In the genomic region with DNA sequence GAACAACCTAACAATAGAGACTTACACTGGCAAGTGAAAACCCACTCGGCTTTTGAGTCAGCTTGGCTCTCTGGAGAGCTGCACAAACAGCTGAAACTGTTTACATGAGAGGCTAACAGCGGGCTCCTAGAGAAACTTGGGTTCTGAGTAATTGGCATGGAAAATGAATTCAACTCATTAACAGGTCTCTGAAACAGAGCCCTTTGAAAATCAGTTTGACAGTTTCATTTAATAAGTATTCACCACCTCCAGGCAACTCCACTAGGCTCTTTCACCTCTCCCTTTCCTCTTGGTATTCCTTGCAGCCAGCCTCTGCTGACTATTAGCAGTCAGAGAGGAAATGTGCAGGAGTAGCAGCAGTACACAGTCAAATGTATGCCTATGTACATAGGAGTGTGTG, we compare ENCODE assay signal across 22 mouse cellular contexts. TPM values are rescaled to one million over a fixed set of nuclear protein-coding genes. Genes with fewer than 3 reads are reported as not detected.
DNase-seq lines count a peak whose midpoint lies in the region; ATAC-seq and TF ChIP-seq lines count a peak whose summit lies in the region.
"Had no signal": no experiment of that assay in that cellular context is flagged by ENCODE, and none has a peak within 500 bp of the region (broad histone marks: within the 10 kb centered on the region; RNA-seq: fewer than 3 reads in every experiment).

No protein-coding gene starts in this region.

- no peaks in the 10 kb centered on the region for H3K36me3 ChIP-seq in forebrain, embryonic 11.5 days (ENCODE audit: control insufficient read depth, insufficient read depth, low read length)
- H3K36me3 ChIP-seq in forebrain, embryonic 10.5 days (replicated peaks): no peaks in the 10 kb centered on the region
- no peaks in the 10 kb centered on the region for H3K36me3 ChIP-seq in midbrain, embryonic 12.5 days
- H3K36me3 ChIP-seq in midbrain, embryonic 15.5 days (replicated peaks): no peaks in the 10 kb centered on the region
- H3K36me3 ChIP-seq in forebrain, embryonic 12.5 days (replicated peaks): no peaks in the 10 kb centered on the region
- H3K36me3 ChIP-seq in forebrain, embryonic 16.5 days (ENCODE audit: control insufficient read depth, insufficient read depth): no peaks in the 10 kb centered on the region
- H3K36me3 ChIP-seq: embryonic facial prominence, embryonic 10.5 days; heart, embryonic 12.5 days; hindbrain, embryonic 10.5 days; hindbrain, embryonic 15.5 days had no signal

- no peak overlapping the region for H3K4me2 ChIP-seq in forebrain, embryonic 11.5 days (ENCODE audit: low read depth, low read length, severe bottlenecking)
- no peak overlapping the region for H3K4me2 ChIP-seq in midbrain, embryonic 12.5 days (replicated peaks)
- H3K4me2 ChIP-seq in midbrain, embryonic 15.5 days: no peak overlapping the region
- H3K4me2 ChIP-seq in forebrain, embryonic 12.5 days: no peak overlapping the region
- H3K4me2 ChIP-seq in forebrain, embryonic 16.5 days (ENCODE audit: low read length): no peak overlapping the region
- H3K4me2 ChIP-seq: heart, embryonic 12.5 days; hindbrain, embryonic 15.5 days had no signal

- H3K27me3 ChIP-seq in forebrain, embryonic 11.5 days (ENCODE audit: control insufficient read depth, insufficient read depth, low read length): no peaks in the 10 kb centered on the region
- no peaks in the 10 kb centered on the region for H3K27me3 ChIP-seq in forebrain, embryonic 10.5 days (ENCODE audit: poor library complexity, severe bottlenecking)
- H3K27me3 ChIP-seq in midbrain, embryonic 12.5 days: no peaks in the 10 kb centered on the region
- no peaks in the 10 kb centered on the region for H3K27me3 ChIP-seq in midbrain, embryonic 15.5 days (replicated peaks)
- H3K27me3 ChIP-seq in forebrain, embryonic 12.5 days: no peaks in the 10 kb centered on the region
- no peaks in the 10 kb centered on the region for H3K27me3 ChIP-seq in forebrain, embryonic 16.5 days (replicated peaks; ENCODE audit: control insufficient read depth, insufficient read depth, low read length)
- H3K27me3 ChIP-seq: heart, embryonic 12.5 days; hindbrain, embryonic 15.5 days had no signal

- 46% methylated on average over 2 of the region's 2 CpGs for WGBS in forebrain, embryonic 11.5 days
- 54% methylated on average over 2 of the region's 2 CpGs for WGBS in forebrain, embryonic 10.5 days
- 51% methylated on average over 2 of the region's 2 CpGs for WGBS in midbrain, embryonic 12.5 days
- WGBS in midbrain, embryonic 15.5 days: 45% methylated on average over 2 of the region's 2 CpGs
- WGBS in forebrain, embryonic 12.5 days: 31% methylated on average over 2 of the region's 2 CpGs
- WGBS in forebrain, embryonic 16.5 days: 10% methylated on average over 2 of the region's 2 CpGs
- WGBS in lung, adult 2 months: 47% methylated on average over 2 of the region's 2 CpGs

- no peak overlapping the region for H3K27ac ChIP-seq in forebrain, embryonic 11.5 days (ENCODE audit: low read depth, low read length)
- H3K27ac ChIP-seq in forebrain, embryonic 10.5 days: no peak overlapping the region
- H3K27ac ChIP-seq in midbrain, embryonic 12.5 days (replicated peaks): no peak overlapping the region
- H3K27ac ChIP-seq in midbrain, embryonic 15.5 days: no peak overlapping the region
- H3K27ac ChIP-seq in forebrain, embryonic 12.5 days: no peak overlapping the region
- H3K27ac ChIP-seq in forebrain, embryonic 16.5 days (ENCODE audit: low read length): no peak overlapping the region
- H3K27ac ChIP-seq: embryonic facial prominence, embryonic 10.5 days; gastrocnemius, adult 2 months; hindbrain, embryonic 10.5 days; hindbrain, embryonic 15.5 days had no signal

- DNase-seq in forebrain, embryonic 11.5 days (ENCODE audit: low spot score): no peak
- DNase-seq in forebrain, embryonic 10.5 days (ENCODE audit: extremely low spot score, low spot score): no peak
- DNase-seq in lung, adult 2 months: no peak
- no peak for DNase-seq in right cerebral cortex, postnatal 25 days
- DNase-seq: adrenal gland, postnatal 14 days; cerebellum, adult 2 months; cerebellum, postnatal 14 days; gastrocnemius, adult 2 months; gastrocnemius, postnatal 25 days had no signal

- no peak for TF ChIP-seq POLR2A in lung, adult 2 months (IDR thresholded peaks at IDR 0.05; ENCODE audit: borderline replicate concordance, extremely low read depth, low read depth, low read length)

- TF ChIP-seq CTCF in lung, adult 2 months (IDR thresholded peaks at IDR 0.05; ENCODE audit: insufficient read depth, low read length): no peak

- no peaks in the 10 kb centered on the region for H3K4me1 ChIP-seq in forebrain, embryonic 11.5 days (replicated peaks; ENCODE audit: control insufficient read depth, insufficient read depth, low read length)
- H3K4me1 ChIP-seq in forebrain, embryonic 10.5 days: no peaks in the 10 kb centered on the region
- H3K4me1 ChIP-seq in midbrain, embryonic 12.5 days: no peaks in the 10 kb centered on the region
- no peaks in the 10 kb centered on the region for H3K4me1 ChIP-seq in midbrain, embryonic 15.5 days
- no peaks in the 10 kb centered on the region for H3K4me1 ChIP-seq in forebrain, embryonic 12.5 days
- 0 out of 2 replicates have a peak, but pooled peaks cover 3% of the 10 kb centered on the region for H3K4me1 ChIP-seq in forebrain, embryonic 16.5 days (replicated peaks; ENCODE audit: control insufficient read depth, insufficient read depth, low read length)
- no peaks in the 10 kb centered on the region for H3K4me1 ChIP-seq in lung, adult 2 months (ENCODE audit: control insufficient read depth, insufficient read depth, low read length)
- H3K4me1 ChIP-seq: embryonic facial prominence, embryonic 10.5 days; heart, embryonic 12.5 days; hindbrain, embryonic 10.5 days; hindbrain, embryonic 15.5 days had no signal

- peak; percentile 77 for ATAC-seq in forebrain, embryonic 11.5 days (replicated peaks; ENCODE audit: low FRiP score)
- peak; percentile 62; the same call in 1 of the 2 replicates for ATAC-seq in midbrain, embryonic 12.5 days (ENCODE audit: low FRiP score, low read depth)
- no peak for ATAC-seq in midbrain, embryonic 15.5 days (replicated peaks)
- ATAC-seq in forebrain, embryonic 12.5 days (ENCODE audit: low FRiP score): peak; percentile 72; the same call in 1 of the 2 replicates
- ATAC-seq in forebrain, embryonic 16.5 days: peak; percentile 87
- ATAC-seq: activated CD4-positive, CD25-positive, alpha-beta regulatory T cell, adult 4 months; inflammation-experienced regulatory T-cells, adult 6 months; intestine, postnatal 0 days; Patski had no signal

- H3K9me3 ChIP-seq in forebrain, embryonic 11.5 days (ENCODE audit: control insufficient read depth, low read length): no peaks in the 10 kb centered on the region
- no peaks in the 10 kb centered on the region for H3K9me3 ChIP-seq in forebrain, embryonic 10.5 days
- H3K9me3 ChIP-seq in midbrain, embryonic 12.5 days: no peaks in the 10 kb centered on the region
- H3K9me3 ChIP-seq in midbrain, embryonic 15.5 days: no peaks in the 10 kb centered on the region
- no peaks in the 10 kb centered on the region for H3K9me3 ChIP-seq in forebrain, embryonic 12.5 days
- no peaks in the 10 kb centered on the region for H3K9me3 ChIP-seq in forebrain, embryonic 16.5 days (ENCODE audit: control insufficient read depth, low read length)
- H3K9me3 ChIP-seq: embryonic facial prominence, embryonic 10.5 days; heart, embryonic 12.5 days; hindbrain, embryonic 10.5 days; hindbrain, embryonic 15.5 days had no signal

- no peak overlapping the region for H3K9ac ChIP-seq in forebrain, embryonic 11.5 days (ENCODE audit: low read length)
- no peak overlapping the region for H3K9ac ChIP-seq in midbrain, embryonic 12.5 days (replicated peaks)
- no peak overlapping the region for H3K9ac ChIP-seq in midbrain, embryonic 15.5 days
- no peak overlapping the region for H3K9ac ChIP-seq in forebrain, embryonic 12.5 days
- H3K9ac ChIP-seq in forebrain, embryonic 16.5 days (replicated peaks; ENCODE audit: low read depth, low read length): no peak overlapping the region
- H3K9ac ChIP-seq: heart, embryonic 12.5 days; hindbrain, embryonic 15.5 days had no signal

- no peak overlapping the region for H3K4me3 ChIP-seq in forebrain, embryonic 11.5 days (ENCODE audit: low read depth, low read length)
- no peak overlapping the region for H3K4me3 ChIP-seq in forebrain, embryonic 10.5 days
- H3K4me3 ChIP-seq in midbrain, embryonic 12.5 days: no peak overlapping the region
- no peak overlapping the region for H3K4me3 ChIP-seq in midbrain, embryonic 15.5 days
- no peak overlapping the region for H3K4me3 ChIP-seq in forebrain, embryonic 12.5 days (replicated peaks)
- H3K4me3 ChIP-seq in forebrain, embryonic 16.5 days (replicated peaks; ENCODE audit: low read length): no peak overlapping the region
- no peak overlapping the region for H3K4me3 ChIP-seq in lung, adult 2 months (replicated peaks; ENCODE audit: extremely low read depth, low read depth, low read length)
- H3K4me3 ChIP-seq: embryonic facial prominence, embryonic 10.5 days; gastrocnemius, adult 2 months; heart, embryonic 12.5 days; hindbrain, embryonic 10.5 days; hindbrain, embryonic 15.5 days had no signal

RNA-seq across cellular contexts. Expression of a gene that starts 37.2 kb away (rescaled TPM):
- polyA plus RNA-seq in forebrain, embryonic 11.5 days (2014; fragmentation: Nextera tagmentation; extraction: Ambion mirVana): 8.3 and 10.1 TPM in 2 replicates
- polyA plus RNA-seq in forebrain, embryonic 10.5 days (2016; fragmentation: Nextera tagmentation; extraction: Ambion mirVana): 5.1 and 6.0 TPM in 2 replicates
- 41.6 and 43.0 TPM in 2 replicates for polyA plus RNA-seq in midbrain, embryonic 12.5 days (2016; fragmentation: Nextera tagmentation; extraction: Ambion mirVana)
- polyA plus RNA-seq in midbrain, embryonic 15.5 days (2015; fragmentation: Nextera tagmentation; extraction: Ambion mirVana): 26.2 and 26.3 TPM in 2 replicates
- 14.2 and 16.5 TPM in 2 replicates for polyA plus RNA-seq in forebrain, embryonic 12.5 days (2016; fragmentation: Nextera tagmentation; extraction: Ambion mirVana)
- 9.7 and 10.4 TPM in 2 replicates for polyA plus RNA-seq in forebrain, embryonic 16.5 days (2015; fragmentation: Nextera tagmentation; extraction: Ambion mirVana)
- not detected in 2 replicates for polyA plus RNA-seq in lung, adult 2 months (2012; rRNA removed)
- polyA plus RNA-seq: activated CD4-positive, CD25-positive, alpha-beta regulatory T cell, adult 4 months; C2C12; inflammation-experienced regulatory T-cells, adult 6 months; Patski had no signal
